ENCODE assay signal across 11 mouse cellular contexts in the genomic region with DNA sequence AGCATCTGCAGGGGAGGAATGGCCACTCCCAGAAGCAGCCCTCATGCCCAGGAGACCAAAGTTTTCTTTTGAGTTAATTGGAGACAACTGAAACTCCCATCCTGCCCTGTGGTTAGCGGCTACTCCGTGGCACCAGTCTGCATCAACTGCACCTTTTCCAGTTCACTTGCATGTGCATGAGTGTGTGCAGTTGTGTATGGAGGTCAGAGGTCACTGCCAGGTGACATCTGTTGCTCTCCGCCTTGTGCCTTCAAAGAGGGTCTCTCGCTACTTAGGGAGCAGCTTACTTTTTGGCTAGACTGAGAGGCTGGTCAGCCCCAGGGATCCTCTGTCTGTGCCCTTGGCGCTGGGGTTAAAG.
DNase-seq lines count a peak whose midpoint lies in the region; ATAC-seq and TF ChIP-seq lines count a peak whose summit lies in the region.
"Had no signal": no experiment of that assay in that cellular context is flagged by ENCODE, and none has a peak within 500 bp of the region (broad histone marks: within the 10 kb centered on the region; RNA-seq: fewer than 3 reads in every experiment).

No protein-coding gene starts in this region.

- H3K9me3 ChIP-seq in lung, postnatal 0 days (ENCODE audit: low read length) = no peaks in the 10 kb centered on the region
- H3K9me3 ChIP-seq in forebrain, embryonic 13.5 days (replicated peaks) = no peaks in the 10 kb centered on the region
- no peaks in the 10 kb centered on the region for H3K9me3 ChIP-seq in limb, embryonic 13.5 days
- no peaks in the 10 kb centered on the region for H3K9me3 ChIP-seq in neural tube, embryonic 15.5 days (replicated peaks)
- H3K9me3 ChIP-seq: liver, embryonic 15.5 days had no signal

- H3K27me3 ChIP-seq in lung, postnatal 0 days (replicated peaks; ENCODE audit: insufficient read depth, low read length) = no peaks in the 10 kb centered on the region
- H3K27me3 ChIP-seq in forebrain, embryonic 13.5 days = no peaks in the 10 kb centered on the region
- H3K27me3 ChIP-seq in limb, embryonic 13.5 days = no peaks in the 10 kb centered on the region
- H3K27me3 ChIP-seq in neural tube, embryonic 15.5 days (replicated peaks) = peaks cover 6% of the 10 kb centered on the region; the same call in 1 of the 2 replicates
- no peaks in the 10 kb centered on the region for H3K27me3 ChIP-seq in thymus, adult 2 months (ENCODE audit: control insufficient read depth, insufficient read depth, low read length)
- H3K27me3 ChIP-seq: liver, embryonic 15.5 days had no signal

- H3K4me3 ChIP-seq in lung, postnatal 0 days (ENCODE audit: low read depth, low read length) = no peak overlapping the region
- H3K4me3 ChIP-seq in forebrain, embryonic 13.5 days = no peak overlapping the region
- no peak overlapping the region for H3K4me3 ChIP-seq in limb, embryonic 13.5 days
- no peak overlapping the region for H3K4me3 ChIP-seq in neural tube, embryonic 15.5 days (replicated peaks)
- no peak overlapping the region for H3K4me3 ChIP-seq in thymus, adult 2 months (ENCODE audit: control insufficient read depth, insufficient read depth, low read length)
- H3K4me3 ChIP-seq: liver, embryonic 15.5 days had no signal

- TF ChIP-seq POLR2A in thymus, adult 2 months (IDR thresholded peaks at IDR 0.05; ENCODE audit: control insufficient read depth, extremely low read depth, insufficient read depth, low read length, poor library complexity) = no peak

- TF ChIP-seq CTCF in lung, postnatal 0 days (IDR thresholded peaks at IDR 0.05) = no peak
- no peak for TF ChIP-seq CTCF in thymus, adult 2 months (IDR thresholded peaks at IDR 0.05; ENCODE audit: borderline replicate concordance, control insufficient read depth, extremely low read depth, insufficient read depth, low read length, poor library complexity)

- H3K36me3 ChIP-seq in lung, postnatal 0 days (ENCODE audit: insufficient read depth, low read length) = no peaks in the 10 kb centered on the region
- H3K36me3 ChIP-seq in forebrain, embryonic 13.5 days (ENCODE audit: poor library complexity, severe bottlenecking) = no peaks in the 10 kb centered on the region
- H3K36me3 ChIP-seq in limb, embryonic 13.5 days = no peaks in the 10 kb centered on the region
- H3K36me3 ChIP-seq in neural tube, embryonic 15.5 days = no peaks in the 10 kb centered on the region
- no peaks in the 10 kb centered on the region for H3K36me3 ChIP-seq in thymus, adult 2 months (ENCODE audit: control insufficient read depth, insufficient read depth, low read length)
- H3K36me3 ChIP-seq: liver, embryonic 15.5 days had no signal

- no peak overlapping the region for H3K4me2 ChIP-seq in lung, postnatal 0 days (replicated peaks; ENCODE audit: low read depth, low read length)
- H3K4me2 ChIP-seq in forebrain, embryonic 13.5 days = peak overlapping the region; percentile 49
- H3K4me2 ChIP-seq in limb, embryonic 13.5 days (replicated peaks) = peak overlapping the region; percentile 49
- peak overlapping the region; percentile 42 for H3K4me2 ChIP-seq in neural tube, embryonic 15.5 days
- H3K4me2 ChIP-seq: liver, embryonic 15.5 days had no signal

- TF ChIP-seq EP300 in lung, postnatal 0 days (IDR thresholded peaks at IDR 0.05) = no peak

- H3K4me1 ChIP-seq in lung, postnatal 0 days (ENCODE audit: insufficient read depth, low read depth, low read length) = no peaks in the 10 kb centered on the region; the same call in 1 of the 2 replicates
- peaks cover 51% of the 10 kb centered on the region for H3K4me1 ChIP-seq in forebrain, embryonic 13.5 days
- peaks cover 40% of the 10 kb centered on the region for H3K4me1 ChIP-seq in limb, embryonic 13.5 days
- H3K4me1 ChIP-seq in neural tube, embryonic 15.5 days = peaks cover 33% of the 10 kb centered on the region
- no peaks in the 10 kb centered on the region for H3K4me1 ChIP-seq in thymus, adult 2 months (replicated peaks; ENCODE audit: control insufficient read depth, insufficient read depth, low read length)
- H3K4me1 ChIP-seq: liver, embryonic 15.5 days had no signal

- DNase-seq in lung, postnatal 0 days (ENCODE audit: low spot score) = no peak
- no peak for DNase-seq in lung, postnatal 36 days
- no peak for DNase-seq in thymus, adult 2 months
- no peak for DNase-seq in heart, adult 9 months (ENCODE audit: low spot score in 2 of 2)
- DNase-seq: gastrocnemius, postnatal 14 days; heart, postnatal 36 days had no signal

- WGBS in lung, postnatal 0 days = 42% methylated on average over 5 of the region's 5 CpGs
- 11% methylated on average over 5 of the region's 5 CpGs for WGBS in forebrain, embryonic 13.5 days
- WGBS in limb, embryonic 13.5 days = 12% methylated on average over 5 of the region's 5 CpGs
- WGBS in neural tube, embryonic 15.5 days = 20% methylated on average over 5 of the region's 5 CpGs
- WGBS in thymus, adult 2 months = 73% methylated on average over 5 of the region's 5 CpGs

- H3K27ac ChIP-seq in lung, postnatal 0 days (ENCODE audit: low read length) = 0 out of 2 replicates have a peak overlapping the region, but pooled peaks have one; percentile 11
- peak overlapping the region; percentile 80 for H3K27ac ChIP-seq in forebrain, embryonic 13.5 days
- H3K27ac ChIP-seq in limb, embryonic 13.5 days = peak overlapping the region; percentile 44; the same call in 1 of the 2 replicates
- H3K27ac ChIP-seq in neural tube, embryonic 15.5 days (replicated peaks) = peak overlapping the region; percentile 51; the same call in 1 of the 2 replicates
- H3K27ac ChIP-seq in thymus, adult 2 months (ENCODE audit: control insufficient read depth, insufficient read depth, low read length) = no peak overlapping the region
- H3K27ac ChIP-seq: liver, embryonic 15.5 days had no signal

- ATAC-seq in lung, postnatal 0 days = no peak
- no peak for ATAC-seq in forebrain, embryonic 13.5 days
- no peak for ATAC-seq in limb, embryonic 13.5 days (ENCODE audit: low FRiP score, low read depth)
- no peak for ATAC-seq in neural tube, embryonic 15.5 days (ENCODE audit: low FRiP score)
- ATAC-seq in monocyte, adult 5-6 weeks (replicated peaks; ENCODE audit: insufficient number of reproducible peaks, low FRiP score, low TSS enrichment, poor library complexity, severe bottlenecking) = no peak

- no peak overlapping the region for H3K9ac ChIP-seq in lung, postnatal 0 days (replicated peaks; ENCODE audit: low read depth)
- peak overlapping the region; percentile 23; the same call in 1 of the 2 replicates for H3K9ac ChIP-seq in forebrain, embryonic 13.5 days
- H3K9ac ChIP-seq in limb, embryonic 13.5 days = no peak overlapping the region; the same call in 1 of the 2 replicates
- H3K9ac ChIP-seq in neural tube, embryonic 15.5 days (replicated peaks) = no peak overlapping the region
- H3K9ac ChIP-seq: liver, embryonic 15.5 days had no signal
